Comparison of ENCODE assay signal across 21 mouse cellular contexts in the genomic region with DNA sequence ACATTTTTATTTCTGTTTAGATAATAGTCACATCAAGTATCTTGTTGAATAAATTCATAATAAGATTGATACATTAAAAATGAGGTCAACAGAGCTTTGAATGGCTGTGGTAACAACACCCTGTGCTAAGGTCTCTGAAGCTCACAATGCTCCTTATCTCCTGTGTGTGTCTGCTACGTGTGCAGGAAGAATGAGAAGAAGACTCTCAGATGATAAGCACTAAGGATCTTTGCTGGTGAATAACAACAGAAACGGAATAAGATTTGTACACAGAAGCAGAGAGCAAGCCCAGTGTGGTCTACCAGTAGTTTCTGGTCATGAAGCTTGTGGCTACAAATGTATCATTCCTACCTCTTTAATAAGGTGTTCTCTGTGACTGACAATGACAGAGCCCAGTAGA. TPM values are rescaled to one million over a fixed set of nuclear protein-coding genes. Genes with fewer than 3 reads are reported as not detected.
"Had no signal": no experiment of that assay in that cellular context is flagged by ENCODE, and none has a peak within 500 bp of the region (broad histone marks: within the 10 kb centered on the region; RNA-seq: fewer than 3 reads in every experiment).

No protein-coding gene starts in this region.

- H3K9me3 ChIP-seq: intestine, embryonic 15.5 days; kidney, embryonic 15.5 days; lung, embryonic 15.5 days; stomach, embryonic 15.5 days had no signal

- H3K4me2 ChIP-seq: intestine, embryonic 15.5 days; kidney, embryonic 15.5 days; lung, embryonic 15.5 days; stomach, embryonic 15.5 days had no signal

- H3K36me3 ChIP-seq: intestine, embryonic 15.5 days; kidney, embryonic 15.5 days; lung, embryonic 15.5 days had no signal

- DNase-seq: kidney, adult 11 months; kidney, adult 8-10 months; kidney, postnatal 10 days; kidney, postnatal 36 days; layer of hippocampus, postnatal 36 days; lung, adult 18-20 months; lung, postnatal 10 days; lung, postnatal 36 days; midbrain, embryonic 14.5 days; thymus, postnatal 25 days had no signal

- H3K27ac ChIP-seq: intestine, embryonic 15.5 days; kidney, embryonic 15.5 days; left cerebral cortex, adult 2 months; lung, embryonic 15.5 days; stomach, embryonic 15.5 days had no signal

- H3K9ac ChIP-seq: intestine, embryonic 15.5 days; kidney, embryonic 15.5 days; lung, embryonic 15.5 days; stomach, embryonic 15.5 days had no signal

- ATAC-seq: intestine, embryonic 15.5 days had no signal

- H3K4me1 ChIP-seq: intestine, embryonic 15.5 days; lung, embryonic 15.5 days; stomach, embryonic 15.5 days had no signal

- H3K4me3 ChIP-seq: intestine, embryonic 15.5 days; kidney, embryonic 15.5 days; left cerebral cortex, adult 2 months; lung, embryonic 15.5 days; stomach, embryonic 15.5 days had no signal

- H3K27me3 ChIP-seq: intestine, embryonic 15.5 days; kidney, embryonic 15.5 days; lung, embryonic 15.5 days; stomach, embryonic 15.5 days had no signal

RNA-seq across cellular contexts. Expression of gene Insm2, which starts 11.6 kb away (rescaled TPM):
- polyA plus RNA-seq: small intestine, adult 2 months; urinary bladder, adult 2 months had no signal

RNA-seq across cellular contexts. Expression of gene Aldoart2, which starts 45.8 kb away (rescaled TPM):
- polyA plus RNA-seq: kidney, embryonic 15.5 days; limb, embryonic 11.5 days; limb, embryonic 14.5 days; lung, embryonic 15.5 days; midbrain, embryonic 14.5 days; midbrain, postnatal 0 days; small intestine, adult 2 months; thymus, postnatal 0 days; urinary bladder, adult 2 months had no signal
